Mouse (Mus musculus): ENCODE data around the gene Dync1h1.
"Not testable (repeated sequence)": the region's sequence is repeated elsewhere in the genome, so short reads cannot be mapped to it uniquely, and the experiment has no call there.

GRCm38 (mm10) chr12:110693378-110693777 lies 92.1 kb downstream of the Dync1h1 start:
- not testable (repeated sequence) for TF ChIP-seq CTCF (conservative IDR thresholded peaks at IDR 0.05; ENCODE audit: insufficient read depth, insufficient read length, low read depth, low read length); POLR2A (IDR thresholded peaks at IDR 0.05; ENCODE audit: low read depth, low read length)
